Mouse (Mus musculus): ENCODE measurements around the gene Skil. TPM values are rescaled to one million over a fixed set of nuclear protein-coding genes. Genes with fewer than 3 reads are reported as not detected.

The Skil gene
- 12.4 and 13.1 TPM in 2 replicates for polyA plus RNA-seq (2012; rRNA removed)

- 2% methylated on average over 78 of the region's 109 CpGs for WGBS
- H3K4me1 ChIP-seq (replicated peaks; ENCODE audit: control insufficient read depth, insufficient read depth, low read length): peaks cover 13% of the 10 kb centered on the region
- peak; percentile 91 for DNase-seq
- peak within 1 kb of the TSS; percentile 96 for H3K27ac ChIP-seq (ENCODE audit: control insufficient read depth, insufficient read depth, low read length)
- H3K4me3 ChIP-seq (ENCODE audit: control insufficient read depth, insufficient read depth, low read length): peak within 1 kb of the TSS; percentile 67
- H3K36me3 ChIP-seq (ENCODE audit: control insufficient read depth, insufficient read depth, low read length): no peaks in the 10 kb centered on the region
- peak; percentile 56; the same call in 1 of the 2 replicates for TF ChIP-seq POLR2A (IDR thresholded peaks at IDR 0.05; ENCODE audit: control insufficient read depth, extremely low read depth, insufficient read depth, low read length, poor library complexity)
- TF ChIP-seq CTCF (IDR thresholded peaks at IDR 0.05; ENCODE audit: borderline replicate concordance, control insufficient read depth, extremely low read depth, insufficient read depth, low read length, poor library complexity): 0 out of 2 replicates have a peak, but pooled peaks have one; percentile 11
- H3K27me3 ChIP-seq (ENCODE audit: control insufficient read depth, insufficient read depth, low read length): no peaks in the 10 kb centered on the region
Observed at GRCm38 (mm10) chr3:31094531-31095178, at the start of gene Skil. TSS of gene Skil (plus strand) at chr3:31095058.

- Histone ChIP-seq H3K27ac (ENCODE audit: control insufficient read depth, insufficient read depth, low read length) (no peak overlapping the region), H3K27me3 (ENCODE audit: control insufficient read depth, insufficient read depth, low read length) (no peaks in the 10 kb centered on the region), H3K36me3 (ENCODE audit: control insufficient read depth, insufficient read depth, low read length) (no peaks in the 10 kb centered on the region), H3K4me3 (ENCODE audit: control insufficient read depth, insufficient read depth, low read length) (no peak overlapping the region), H3K4me1 (replicated peaks; ENCODE audit: control insufficient read depth, insufficient read depth, low read length) (no peaks in the 10 kb centered on the region)
- TF ChIP-seq POLR2A (IDR thresholded peaks at IDR 0.05; ENCODE audit: control insufficient read depth, extremely low read depth, insufficient read depth, low read length, poor library complexity) (no peak), CTCF (IDR thresholded peaks at IDR 0.05; ENCODE audit: borderline replicate concordance, control insufficient read depth, extremely low read depth, insufficient read depth, low read length, poor library complexity) (no peak)
- DNase-seq: peak; percentile 28
- 65% methylated on average over 3 of the region's 3 CpGs for WGBS
Observed at GRCm38 (mm10) chr3:31047263-31047662, 47.6 kb upstream of the Skil start.

- H3K36me3 ChIP-seq (ENCODE audit: control insufficient read depth, insufficient read depth, low read length): no peaks in the 10 kb centered on the region
- no peak overlapping the region for H3K27ac ChIP-seq (ENCODE audit: control insufficient read depth, insufficient read depth, low read length)
- WGBS: 83% methylated on average over 5 of the region's 5 CpGs
- no peak for TF ChIP-seq CTCF (IDR thresholded peaks at IDR 0.05; ENCODE audit: borderline replicate concordance, control insufficient read depth, extremely low read depth, insufficient read depth, low read length, poor library complexity)
- no peak for TF ChIP-seq POLR2A (IDR thresholded peaks at IDR 0.05; ENCODE audit: control insufficient read depth, extremely low read depth, insufficient read depth, low read length, poor library complexity)
- no peaks in the 10 kb centered on the region for H3K27me3 ChIP-seq (ENCODE audit: control insufficient read depth, insufficient read depth, low read length)
- no peak overlapping the region for H3K4me3 ChIP-seq (ENCODE audit: control insufficient read depth, insufficient read depth, low read length)
- H3K4me1 ChIP-seq (replicated peaks; ENCODE audit: control insufficient read depth, insufficient read depth, low read length): no peaks in the 10 kb centered on the region
- no peak for DNase-seq
Observed at GRCm38 (mm10) chr3:31049087-31049486, 45.8 kb upstream of the Skil start.

- Histone ChIP-seq H3K4me3 (ENCODE audit: control insufficient read depth, insufficient read depth, low read length) (no peak overlapping the region), H3K27me3 (ENCODE audit: control insufficient read depth, insufficient read depth, low read length) (no peaks in the 10 kb centered on the region), H3K4me1 (replicated peaks; ENCODE audit: control insufficient read depth, insufficient read depth, low read length) (no peaks in the 10 kb centered on the region), H3K36me3 (ENCODE audit: control insufficient read depth, insufficient read depth, low read length) (no peaks in the 10 kb centered on the region), H3K27ac (ENCODE audit: control insufficient read depth, insufficient read depth, low read length) (no peak overlapping the region)
- TF ChIP-seq POLR2A (IDR thresholded peaks at IDR 0.05; ENCODE audit: control insufficient read depth, extremely low read depth, insufficient read depth, low read length, poor library complexity) (no peak), CTCF (IDR thresholded peaks at IDR 0.05; ENCODE audit: borderline replicate concordance, control insufficient read depth, extremely low read depth, insufficient read depth, low read length, poor library complexity) (no peak)
- DNase-seq: no peak
- 86% methylated on average over 7 of the region's 7 CpGs for WGBS
Observed at GRCm38 (mm10) chr3:31050375-31050774, 44.5 kb upstream of the Skil start.

- Histone ChIP-seq H3K27ac (ENCODE audit: control insufficient read depth, insufficient read depth, low read length) (no peak overlapping the region), H3K4me1 (replicated peaks; ENCODE audit: control insufficient read depth, insufficient read depth, low read length) (0 out of 2 replicates have a peak, but pooled peaks cover 3% of the 10 kb centered on the region), H3K4me3 (ENCODE audit: control insufficient read depth, insufficient read depth, low read length) (no peak overlapping the region), H3K36me3 (ENCODE audit: control insufficient read depth, insufficient read depth, low read length) (no peaks in the 10 kb centered on the region), H3K27me3 (ENCODE audit: control insufficient read depth, insufficient read depth, low read length) (no peaks in the 10 kb centered on the region)
- 96% methylated on average over 9 of the region's 9 CpGs for WGBS
- TF ChIP-seq POLR2A (IDR thresholded peaks at IDR 0.05; ENCODE audit: control insufficient read depth, extremely low read depth, insufficient read depth, low read length, poor library complexity) (no peak), CTCF (IDR thresholded peaks at IDR 0.05; ENCODE audit: borderline replicate concordance, control insufficient read depth, extremely low read depth, insufficient read depth, low read length, poor library complexity) (no peak)
- DNase-seq: no peak
Observed at GRCm38 (mm10) chr3:31051730-31052129, 43.1 kb upstream of the Skil start.

GRCm38 (mm10) chr3:31053191-31053590, 41.7 kb upstream of the Skil start:
- no peak for TF ChIP-seq POLR2A (IDR thresholded peaks at IDR 0.05; ENCODE audit: control insufficient read depth, extremely low read depth, insufficient read depth, low read length, poor library complexity)
- TF ChIP-seq CTCF (IDR thresholded peaks at IDR 0.05; ENCODE audit: borderline replicate concordance, control insufficient read depth, extremely low read depth, insufficient read depth, low read length, poor library complexity): no peak
- H3K4me1 ChIP-seq (replicated peaks; ENCODE audit: control insufficient read depth, insufficient read depth, low read length): 0 out of 2 replicates have a peak, but pooled peaks cover 3% of the 10 kb centered on the region
- no peaks in the 10 kb centered on the region for H3K27me3 ChIP-seq (ENCODE audit: control insufficient read depth, insufficient read depth, low read length)
- H3K4me3 ChIP-seq (ENCODE audit: control insufficient read depth, insufficient read depth, low read length): no peak overlapping the region
- no peak for DNase-seq
- H3K27ac ChIP-seq (ENCODE audit: control insufficient read depth, insufficient read depth, low read length): no peak overlapping the region
- 96% methylated on average over 9 of the region's 9 CpGs for WGBS
- H3K36me3 ChIP-seq (ENCODE audit: control insufficient read depth, insufficient read depth, low read length): no peaks in the 10 kb centered on the region
